Mouse (Mus musculus) erythroblast, embryonic 14.5 days (primary cell): ENCODE measurements around the gene Cfd.

Experiments used
- GATA1 ChIP-seq: IDR thresholded peaks from 2 replicates; pipeline ENCODE4 v1.6.1; 2012; ENCODE audit warnings: low read length, inconsistent platforms, mixed read lengths
- TAL1 ChIP-seq: IDR thresholded peaks from 3 replicates; pipeline ENCODE4 v1.6.1; 2012; ENCODE audit warnings: low read length, inconsistent platforms, mixed read lengths

DNA sequence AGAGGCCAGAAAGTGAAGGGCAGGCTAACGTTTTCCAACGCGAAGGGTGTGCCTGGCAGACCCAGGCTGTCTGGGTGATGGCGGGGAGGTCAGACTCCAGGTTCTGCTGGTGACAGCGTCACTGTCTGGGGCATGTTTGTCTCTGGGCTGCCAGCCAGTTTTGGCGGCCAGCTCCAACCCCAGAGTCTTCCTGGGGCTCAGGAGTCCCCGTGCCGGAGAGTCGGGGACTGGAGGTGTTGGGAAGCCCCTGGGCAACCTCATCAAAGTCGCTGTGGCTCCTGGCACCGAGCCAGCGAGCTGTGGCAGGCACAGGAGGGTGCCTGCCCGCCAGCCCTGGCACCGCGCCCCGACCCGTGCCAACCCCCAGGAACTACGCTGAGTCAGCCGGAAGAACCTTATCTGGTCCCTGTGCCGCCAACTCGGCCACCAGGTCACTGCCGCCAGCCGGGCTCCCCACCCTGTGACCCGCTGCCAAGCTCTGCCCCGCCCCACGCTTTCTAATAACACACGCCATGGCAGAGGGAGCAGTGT, 46.3 kb downstream of the Cfd start:
- TF ChIP-seq GATA1: no peak
- TF ChIP-seq TAL1: no peak
